Mouse (Mus musculus) cortical plate, adult 2 months (tissue): ENCODE measurements at regions not wholly inside any gene's neighbourhood (a gene's known extent, or its start where the extent isn't known, plus 50 kb on each side); places are given as distances from the start of the nearest gene placed in this dataset.

Source experiments
- CTCF ChIP-seq: fragments of 200-500 bp; IDR thresholded peaks from 2 replicates; pipeline ENCODE4 v1.5.1; 2011; ENCODE audit warnings: mild to moderate bottlenecking, control low read depth, low read length; ENCODE audit not compliant: insufficient read depth; ENCODE audit errors: extremely low read depth
- POLR2A ChIP-seq: fragments of 200-500 bp; IDR thresholded peaks from 2 replicates; pipeline ENCODE4 v1.6.1; 2011; ENCODE audit warnings: mild to moderate bottlenecking, low read length, control low read depth; ENCODE audit not compliant: insufficient read depth; ENCODE audit errors: extremely low read depth

DNA sequence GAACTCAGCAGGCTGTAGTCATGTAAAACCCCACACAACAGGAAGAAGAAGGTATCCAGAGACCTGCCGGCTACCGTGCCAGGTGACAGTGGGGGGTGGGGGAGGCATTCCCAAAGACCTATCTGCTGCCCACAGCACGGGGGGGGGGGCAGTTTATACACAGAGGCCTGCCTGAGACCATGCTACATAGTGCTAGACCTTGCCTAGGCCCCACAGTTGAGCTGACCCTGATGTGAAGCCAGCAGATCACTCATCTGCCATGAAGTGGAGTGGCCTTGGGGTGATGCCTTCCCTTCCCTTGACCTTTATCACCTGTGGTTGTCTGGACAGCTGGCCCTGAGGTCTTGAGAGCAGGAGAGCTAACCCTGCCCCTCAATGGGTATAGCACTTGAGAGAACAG lies 108.6 kb upstream of the Pik3r1 start:
- no peak for TF ChIP-seq CTCF
- TF ChIP-seq POLR2A: no peak
